Mouse (Mus musculus) retina, adult 2 months (tissue): ENCODE measurements around the gene Necap1.

Source experiments
- DNase-seq: peaks from one replicate; pipeline ENCODE4 v3.0.0-alpha.2; 2012; ENCODE audit warnings: low read depth, low spot score

Gene Necap1

DNA sequence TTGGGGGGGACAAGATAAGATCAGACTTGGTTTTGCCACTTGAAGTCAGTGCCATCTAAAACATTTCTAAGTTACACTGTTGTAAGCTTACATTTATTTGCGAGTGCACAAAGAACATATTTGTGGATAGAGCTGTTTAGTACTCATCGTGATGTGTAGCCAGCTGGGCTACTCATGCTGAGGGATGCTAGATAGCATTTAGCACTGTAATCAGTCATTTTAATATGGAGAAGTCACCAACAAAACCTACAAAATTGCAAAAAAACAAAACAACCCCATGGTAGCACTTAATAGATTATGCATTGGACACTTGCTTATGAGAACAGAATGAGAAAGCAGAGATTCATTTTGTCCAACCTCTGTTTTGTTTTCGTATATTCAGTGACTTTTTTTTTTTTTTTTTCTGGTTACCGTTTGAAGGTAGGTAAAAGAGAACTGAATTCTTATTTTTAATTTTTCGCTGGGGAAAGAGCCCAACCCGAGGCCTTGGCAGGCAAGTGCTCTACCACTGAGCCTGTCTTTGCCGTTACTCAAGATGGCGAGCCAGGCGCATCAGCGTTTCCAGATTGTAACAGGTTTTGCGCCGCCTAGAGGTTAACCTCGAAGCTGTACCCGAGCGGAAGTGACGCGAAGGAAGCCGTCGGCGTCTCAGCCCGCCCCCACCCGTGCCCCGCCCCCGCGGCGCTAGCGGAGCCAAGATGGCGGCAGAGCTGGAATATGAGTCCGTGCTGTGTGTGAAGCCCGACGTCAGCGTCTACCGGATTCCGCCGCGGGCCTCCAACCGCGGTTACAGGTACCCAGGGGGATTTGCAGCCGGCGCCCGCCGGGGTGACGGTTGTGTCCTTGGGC lies at the start of gene Necap1:
Necap1 (plus strand) TSS at position 604 of the 849 bp plus-strand sequence.
- DNase-seq, result peak; percentile 94

DNA sequence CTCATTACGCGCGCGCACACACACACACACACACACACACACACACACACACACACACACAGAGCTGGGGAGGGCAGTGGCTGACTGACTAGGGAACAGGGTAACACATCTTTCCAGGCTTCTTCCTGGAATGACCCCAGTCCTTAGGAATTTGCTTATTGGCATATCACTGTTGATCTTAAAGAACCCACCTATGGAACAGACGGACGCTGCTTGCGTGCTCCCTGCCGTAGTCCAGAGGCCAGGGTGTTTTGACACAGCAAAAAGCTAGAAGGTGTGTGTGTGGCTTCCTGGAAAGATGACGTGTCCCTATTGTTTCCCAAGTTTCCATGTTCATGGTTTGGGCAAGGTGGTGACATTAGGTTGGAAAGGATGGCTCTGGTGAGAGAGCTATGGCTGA lies 49.1 kb upstream of the Necap1 start:
- DNase-seq, result no peak

DNA sequence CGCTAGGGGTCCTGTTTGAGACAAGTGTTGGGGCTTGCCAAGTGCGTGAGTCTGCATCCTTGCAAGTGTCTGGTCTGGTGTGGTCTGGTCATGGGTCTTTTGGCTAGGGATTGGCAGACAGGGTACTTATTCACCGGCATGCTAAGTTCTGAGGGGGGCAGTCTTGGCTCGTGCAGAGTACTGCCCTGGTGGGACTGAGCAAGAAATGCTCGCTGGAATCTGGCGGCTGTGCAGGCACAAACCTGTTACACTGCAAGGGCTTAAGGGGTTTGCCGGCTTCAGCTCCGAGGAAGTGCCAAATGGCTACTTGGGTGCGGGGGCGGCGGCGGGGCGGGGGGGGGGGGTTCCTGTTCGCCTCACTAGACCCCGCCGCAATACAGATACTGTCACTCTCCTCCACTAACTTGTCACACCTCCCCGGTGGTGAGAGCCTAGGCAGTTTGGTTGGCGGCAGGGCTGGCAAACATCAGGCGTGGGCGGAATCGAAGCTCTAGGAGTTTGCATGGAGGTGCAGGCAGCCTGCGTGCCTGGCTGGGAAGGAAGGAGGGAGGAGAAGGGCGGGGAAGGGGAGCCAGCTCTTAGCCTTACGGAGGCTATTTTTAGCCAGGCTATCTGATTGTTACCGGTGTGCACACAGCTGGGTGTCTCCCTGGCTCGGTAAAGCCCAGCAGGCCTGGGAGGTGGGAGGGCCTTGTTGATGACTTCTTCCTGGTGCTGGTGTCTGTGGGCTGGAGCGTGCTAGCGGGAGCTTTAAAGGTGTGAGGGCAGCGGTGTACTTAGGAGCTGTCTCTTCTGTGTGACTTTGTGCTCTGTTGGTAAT lies 48.1 kb upstream of the Necap1 start:
- no peak for DNase-seq

DNA sequence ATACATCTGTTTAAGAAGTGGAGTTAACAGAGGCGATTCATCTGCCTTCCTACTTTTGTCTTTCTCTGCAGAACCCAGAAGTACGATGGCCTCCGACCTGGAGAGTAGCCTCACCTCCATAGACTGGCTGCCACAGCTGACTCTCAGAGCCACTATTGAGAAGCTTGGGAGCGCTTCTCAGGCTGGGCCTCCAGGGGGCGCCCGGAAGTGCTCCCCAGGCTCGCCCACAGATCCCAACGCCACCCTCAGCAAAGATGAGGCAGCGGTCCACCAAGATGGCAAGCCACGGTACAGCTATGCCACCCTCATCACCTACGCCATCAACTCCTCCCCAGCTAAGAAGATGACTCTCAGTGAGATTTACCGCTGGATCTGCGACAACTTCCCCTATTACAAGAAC lies 46.2 kb upstream of the Necap1 start:
- no peak for DNase-seq

DNA sequence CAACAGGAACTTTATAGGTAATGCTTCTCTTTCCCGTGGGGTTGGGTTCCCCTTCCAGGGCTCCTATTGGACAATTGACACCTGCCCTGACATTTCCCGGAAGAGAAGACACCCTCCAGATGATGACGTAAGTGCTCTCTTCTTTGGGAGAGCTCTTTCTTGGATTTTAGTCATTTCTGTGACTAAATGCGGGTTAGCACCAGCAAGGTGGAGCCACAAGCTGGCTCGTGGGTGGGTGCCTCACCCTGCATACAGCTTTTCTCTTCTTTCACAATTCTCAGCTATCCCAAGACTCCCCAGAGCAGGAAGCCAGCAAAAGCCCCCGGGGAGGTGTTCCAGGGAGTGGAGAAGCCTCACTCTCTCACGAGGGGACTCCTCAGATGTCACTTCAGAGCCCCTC lies 41.4 kb upstream of the Necap1 start:
- DNase-seq, result no peak

DNA sequence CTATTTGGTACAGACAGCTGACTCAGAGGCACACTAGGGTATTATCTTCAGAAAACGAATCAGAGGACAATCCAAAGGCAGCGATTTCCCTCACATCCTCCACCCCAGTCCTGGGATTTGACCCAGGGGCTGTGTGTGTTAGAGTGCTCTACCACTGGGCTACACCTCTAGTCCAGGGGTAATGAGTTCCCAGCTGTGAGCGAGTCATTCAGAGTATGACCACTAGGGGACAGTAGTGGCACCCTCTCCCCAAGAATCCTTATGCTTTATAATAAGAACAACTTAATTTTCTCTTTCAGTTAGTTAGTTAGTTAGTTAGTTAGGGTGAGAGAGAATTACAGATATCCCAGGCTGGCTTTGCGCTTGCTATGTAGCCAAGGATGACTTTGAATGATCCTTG lies 39.9 kb upstream of the Necap1 start:
- DNase-seq, result no peak

DNA sequence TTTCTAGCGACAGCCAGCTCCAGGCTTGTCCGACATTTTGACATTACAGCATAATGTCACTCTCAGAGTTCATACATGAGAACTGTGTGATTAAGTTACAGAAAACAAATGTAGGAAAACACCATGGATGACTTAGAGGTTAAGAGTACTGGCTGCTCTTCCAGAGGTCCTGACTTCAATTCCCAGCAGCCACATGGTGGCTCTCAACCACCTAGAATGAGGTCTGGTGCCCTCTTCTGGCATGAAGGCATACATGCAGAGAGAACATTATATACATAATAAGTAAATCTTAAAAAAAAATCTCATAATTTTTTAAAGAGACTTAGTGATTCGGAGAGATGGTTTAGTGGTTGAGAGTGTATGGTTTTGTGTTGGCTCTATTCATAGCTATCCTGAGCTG lies 37.3 kb upstream of the Necap1 start:
- no peak for DNase-seq

DNA sequence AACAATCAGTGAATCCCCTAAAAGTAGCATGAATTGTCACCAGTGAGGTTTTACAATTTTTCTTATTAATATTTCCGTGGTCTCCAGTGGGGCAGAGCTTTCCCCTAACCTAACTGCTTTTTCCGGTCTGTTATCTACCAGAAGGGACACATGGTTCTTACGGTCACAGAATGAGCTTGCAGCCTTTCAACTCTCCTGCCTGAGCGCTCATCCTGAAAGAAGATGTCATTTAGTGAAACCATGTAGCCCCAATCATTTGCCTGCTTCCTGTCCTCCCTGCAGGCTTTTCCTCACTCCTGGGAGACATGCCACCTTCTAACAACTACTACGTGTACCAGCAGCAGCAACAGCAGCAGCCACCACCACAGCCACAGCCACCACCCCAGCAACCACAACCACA lies 36.7 kb upstream of the Necap1 start:
- no peak for DNase-seq

DNA sequence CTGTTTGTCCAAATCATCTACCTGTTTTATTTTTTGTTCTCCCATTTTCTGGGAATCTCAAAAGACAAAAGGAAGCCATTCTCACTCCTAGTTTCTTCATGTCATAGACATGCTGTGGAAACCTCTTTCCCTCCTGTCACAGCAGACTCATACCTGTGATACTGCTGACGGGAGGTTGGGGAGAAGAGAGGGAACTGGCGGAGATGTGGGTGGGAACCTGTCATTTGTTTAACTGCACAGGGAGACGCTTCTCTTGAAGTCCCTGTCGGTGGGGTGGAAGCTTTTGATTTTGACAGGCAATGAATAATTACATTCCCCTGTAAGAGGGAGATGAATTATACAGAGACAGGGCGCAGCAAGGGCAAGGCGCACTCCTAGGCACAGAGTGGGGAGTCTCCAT lies 30.5 kb upstream of the Necap1 start:
- DNase-seq, result no peak

DNA sequence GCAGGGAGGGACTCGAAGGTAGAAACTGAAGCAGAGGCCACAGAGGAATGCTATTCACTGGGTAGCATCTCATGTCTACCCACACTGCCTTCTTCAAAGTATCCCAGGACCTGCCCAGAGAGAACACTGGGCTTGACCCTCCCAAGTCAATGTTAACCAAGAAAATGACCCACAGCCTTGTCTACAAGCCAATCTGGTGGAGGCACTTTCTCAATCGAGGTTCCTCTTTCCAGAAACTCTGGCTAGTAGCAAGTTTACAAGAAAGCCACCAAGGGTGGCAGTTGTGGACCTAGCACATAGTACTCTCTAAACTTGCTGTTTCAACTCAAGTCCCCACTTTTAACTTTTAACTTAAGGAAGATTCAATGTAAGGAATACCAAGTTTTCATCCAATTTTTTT lies 21.6 kb upstream of the Necap1 start:
- DNase-seq, result no peak

DNA sequence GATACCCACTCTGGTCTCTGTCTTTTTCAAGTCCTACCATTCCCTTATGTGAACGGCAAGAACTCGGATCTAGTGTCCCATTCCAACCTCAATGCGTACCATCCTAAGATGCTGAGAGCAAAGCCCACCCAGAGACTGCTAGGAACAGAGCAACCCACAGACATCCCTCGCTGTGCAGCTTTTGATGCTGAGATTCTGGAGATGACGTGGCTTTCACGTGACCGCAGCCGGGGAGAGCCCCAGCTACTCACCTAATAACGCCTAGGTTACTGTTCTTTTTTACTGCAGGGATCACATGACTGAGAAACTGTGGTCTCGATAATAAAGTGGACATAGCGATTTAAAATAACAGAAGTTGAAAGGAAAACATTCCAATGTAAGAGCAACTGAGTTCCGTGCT lies 19.7 kb upstream of the Necap1 start:
- DNase-seq, result no peak

DNA sequence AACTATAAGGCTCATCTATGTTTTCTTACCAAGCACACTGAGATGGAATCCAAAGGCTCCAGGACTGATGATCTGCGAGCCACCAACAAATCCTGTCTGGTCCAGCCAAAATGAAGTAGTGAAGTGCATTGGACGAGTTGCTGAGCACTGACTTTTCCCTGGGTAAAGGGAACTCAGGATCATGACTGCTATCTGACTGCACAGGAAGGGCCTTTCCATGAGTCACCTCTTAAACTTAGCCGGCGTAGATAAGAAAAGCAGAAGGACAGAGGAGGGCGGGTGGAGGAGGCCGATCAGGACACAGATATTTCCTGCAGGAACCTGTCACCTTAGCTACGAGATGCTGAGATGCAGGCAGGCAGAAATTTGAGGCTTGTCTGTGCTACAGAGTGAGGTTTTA lies 18.3 kb upstream of the Necap1 start, which contains the start of gene C3ar1:
C3ar1 (minus strand) TSS at position 207 of the 400 bp plus-strand sequence.
- DNase-seq, result no peak

DNA sequence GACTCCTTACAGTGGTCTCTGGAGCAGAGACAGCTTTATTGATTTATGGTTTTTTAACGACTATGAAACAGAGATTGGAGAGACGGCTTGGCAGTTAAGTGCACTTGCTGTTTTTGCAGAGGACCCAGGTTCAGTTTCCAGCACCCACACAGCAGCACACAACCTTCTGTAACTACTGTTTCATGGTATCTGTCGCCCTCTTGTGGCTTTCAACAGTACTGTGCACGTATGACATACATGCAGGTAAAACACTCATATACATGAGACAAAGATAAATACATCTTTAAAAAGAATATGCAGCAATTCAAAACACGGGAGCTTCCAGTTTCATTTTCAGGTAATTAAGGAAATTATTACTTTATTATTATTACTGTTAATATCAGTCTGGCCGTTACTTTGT lies 11.8 kb upstream of the Necap1 start:
- no peak for DNase-seq

DNA sequence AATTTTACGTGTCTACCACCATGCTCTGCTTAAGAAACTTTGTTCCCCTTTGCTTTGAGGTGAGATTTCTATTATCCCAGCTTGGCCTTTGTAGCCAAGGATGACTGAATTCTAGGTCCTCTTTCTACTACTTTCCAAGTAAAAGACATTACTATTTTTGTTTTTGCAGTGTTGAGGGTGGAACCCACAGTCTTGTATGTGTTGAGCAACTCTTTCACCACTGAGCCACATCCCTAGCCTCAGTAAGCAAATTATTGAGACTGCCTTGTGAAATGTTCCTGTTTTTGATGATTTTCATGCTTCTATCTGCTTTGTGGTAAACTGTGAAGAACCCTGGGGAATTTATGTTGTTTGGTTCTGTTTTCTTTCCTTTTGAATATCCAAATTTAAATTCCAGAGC lies 11.4 kb upstream of the Necap1 start:
- DNase-seq, result no peak

DNA sequence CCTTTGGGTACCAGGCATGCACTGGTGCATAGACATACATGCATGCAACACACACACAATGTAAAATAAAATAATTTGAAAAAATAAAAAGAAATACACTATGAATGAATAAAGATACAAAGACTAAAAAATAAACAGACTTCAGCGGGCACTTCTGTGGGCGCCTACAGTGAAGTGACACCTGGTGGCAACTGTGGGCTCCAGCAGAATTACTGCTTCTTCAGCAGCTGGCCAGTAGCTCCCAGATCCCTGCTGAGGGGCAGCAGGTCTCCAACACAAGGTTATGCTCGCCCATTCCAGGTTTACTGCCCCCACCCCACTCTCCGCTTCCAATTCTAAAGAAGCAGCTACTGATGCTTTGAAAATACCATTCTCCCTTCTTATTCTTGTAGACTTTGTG lies 6.4 kb upstream of the Necap1 start:
- no peak for DNase-seq

DNA sequence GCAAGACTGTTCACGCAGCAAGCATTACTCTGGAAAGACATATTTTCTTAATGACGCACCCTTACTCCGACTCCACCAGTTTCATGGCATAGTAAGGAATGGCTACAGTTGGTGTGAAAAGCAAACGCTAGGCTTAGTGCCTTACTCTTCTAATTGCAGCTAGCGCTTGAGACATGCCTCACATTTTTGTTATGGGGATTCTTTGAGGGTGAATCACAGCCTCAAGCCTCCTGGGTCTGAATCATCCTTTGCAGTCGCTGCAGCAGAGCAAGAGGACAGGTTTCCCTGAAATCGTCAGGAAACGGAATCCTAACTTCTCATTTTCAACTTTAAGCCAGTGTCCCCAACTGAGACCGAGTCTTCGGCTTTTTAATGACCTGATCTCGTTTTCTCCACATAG lies 4.4 kb upstream of the Necap1 start:
- DNase-seq, result no peak

DNA sequence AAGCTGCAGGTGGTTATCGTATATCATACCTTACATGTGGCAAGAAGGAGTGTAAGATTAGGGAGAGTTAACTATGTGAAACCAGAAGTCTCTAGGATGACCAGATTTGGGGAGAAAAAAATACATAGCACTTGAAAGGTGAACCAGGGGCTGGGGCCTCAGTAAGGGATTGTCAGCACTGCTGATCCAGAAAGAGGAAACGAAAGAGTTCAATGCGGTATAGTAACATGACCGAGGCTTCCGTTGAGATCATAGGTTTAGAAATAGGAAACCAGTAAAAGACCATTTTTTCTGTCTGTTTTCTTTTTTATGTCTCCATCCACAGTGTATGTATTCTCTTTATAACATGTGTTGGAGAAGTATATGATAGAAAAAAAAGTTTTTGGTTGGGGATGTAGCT lies 1.5 kb upstream of the Necap1 start:
- no peak for DNase-seq

DNA sequence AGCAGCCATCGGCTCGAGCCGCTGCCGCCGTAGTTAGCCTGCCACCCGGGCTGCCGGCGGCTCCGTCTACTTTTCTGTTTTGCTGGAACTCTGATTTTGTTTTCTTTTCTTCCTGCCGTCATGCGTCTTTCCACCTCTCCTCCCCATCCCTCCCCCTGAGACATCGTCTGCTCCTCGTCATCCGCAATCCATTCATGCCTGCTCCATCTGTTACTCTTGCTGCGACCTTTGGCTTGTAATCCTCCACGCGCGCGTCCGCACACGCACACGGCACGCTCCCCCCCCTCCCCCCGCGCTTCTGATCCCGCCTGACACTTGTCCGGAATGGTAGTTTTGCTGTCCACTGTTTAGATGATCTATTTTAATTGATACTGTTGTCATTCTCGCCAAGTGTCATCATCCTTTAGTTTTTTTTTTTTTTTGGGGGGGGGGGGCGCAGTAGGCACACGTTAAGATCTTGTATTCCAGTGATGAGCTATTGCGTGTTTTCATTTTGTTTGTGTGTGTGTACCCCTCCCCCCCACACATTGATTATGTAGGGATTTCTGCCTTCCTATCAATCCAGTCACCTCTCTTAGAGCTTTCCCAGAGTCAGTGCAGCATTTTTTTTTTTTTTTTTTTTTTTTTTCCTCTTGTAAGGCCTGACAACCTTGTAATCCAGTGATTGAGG lies 581 bp downstream of the Necap1 start:
- peak; percentile 67 for DNase-seq

DNA sequence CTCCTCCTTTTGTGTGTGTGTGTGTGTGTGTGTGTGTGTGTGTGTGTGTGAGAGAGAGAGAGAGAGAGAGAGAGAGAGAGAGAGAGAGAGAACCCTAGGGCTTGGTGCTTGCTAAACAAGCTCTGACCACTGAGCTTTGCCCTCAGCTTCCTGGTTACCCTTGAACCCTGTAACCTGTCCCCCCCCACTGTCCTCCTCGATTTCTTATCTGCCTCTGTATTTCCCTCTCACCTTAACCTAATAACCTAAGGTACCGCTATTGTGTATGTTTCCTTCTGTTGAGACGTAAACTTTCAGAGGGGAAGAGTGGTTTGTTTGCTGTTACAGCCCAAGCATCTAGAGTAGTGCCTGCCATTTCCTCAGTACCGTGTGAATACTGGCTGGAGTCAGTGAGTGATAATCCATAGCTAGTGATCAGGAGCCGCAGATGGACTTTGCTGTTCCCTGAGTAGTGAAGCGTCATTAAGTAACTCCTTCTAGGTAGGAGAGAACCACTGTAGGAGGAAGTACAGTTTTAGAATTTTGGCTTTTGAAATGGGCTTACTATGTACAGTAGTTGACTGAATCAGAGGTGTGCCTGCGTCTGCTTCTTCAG lies 5.0 kb downstream of the Necap1 start:
- no peak for DNase-seq

DNA sequence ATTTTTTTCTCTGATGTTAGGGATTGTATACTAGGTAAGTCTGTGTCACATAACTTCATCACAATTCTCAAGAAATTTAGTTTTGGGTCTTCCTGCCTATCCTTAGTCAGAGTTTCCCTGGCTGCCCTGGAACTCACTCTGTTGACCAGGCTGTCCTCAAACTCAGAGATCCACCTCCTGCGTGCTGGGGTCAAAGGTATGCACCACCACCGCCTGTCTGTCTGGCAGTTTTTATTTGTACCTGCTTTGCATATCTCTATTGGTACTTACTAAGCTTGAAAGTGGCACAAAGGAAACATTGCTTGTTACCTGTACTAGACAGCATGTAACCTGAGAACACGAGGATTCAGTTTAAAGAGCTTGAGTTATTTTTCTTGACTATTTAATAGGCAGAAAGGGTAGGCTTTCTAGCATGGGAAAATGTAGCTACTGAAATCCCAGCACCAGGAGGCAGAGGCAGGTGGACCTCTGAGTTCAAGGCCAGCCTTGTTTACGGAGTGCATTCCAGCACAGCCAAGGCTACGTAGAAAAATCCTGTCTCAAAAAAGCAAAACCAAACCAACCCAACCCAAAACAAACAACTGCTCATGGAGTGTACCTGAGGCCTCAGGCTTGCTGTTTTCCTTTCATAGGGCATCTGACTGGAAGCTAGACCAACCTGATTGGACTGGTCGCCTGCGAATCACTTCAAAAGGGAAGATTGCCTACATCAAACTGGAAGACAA lies 5.7 kb downstream of the Necap1 start:
- DNase-seq, result no peak

DNA sequence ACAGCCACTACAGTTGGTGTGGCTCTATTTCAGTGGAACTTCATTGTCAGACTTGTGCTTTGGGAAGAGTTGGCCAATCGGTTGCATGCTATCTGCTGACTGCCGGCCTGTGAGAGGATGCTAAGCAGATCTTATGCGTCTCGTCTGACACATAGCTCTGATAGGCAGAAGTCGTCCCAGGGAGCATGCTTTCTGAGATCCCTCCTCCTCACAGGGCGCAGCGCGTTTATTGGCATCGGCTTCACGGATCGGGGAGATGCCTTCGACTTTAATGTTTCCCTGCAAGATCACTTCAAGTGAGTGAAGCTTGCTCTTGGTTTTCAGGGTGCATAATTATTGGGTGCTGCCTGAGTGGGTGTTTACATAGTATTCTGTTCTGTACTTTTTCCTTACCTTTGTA lies 7.0 kb downstream of the Necap1 start:
- DNase-seq, result no peak
